Mouse (Mus musculus): ENCODE data around the gene Senp7.

GRCm38 (mm10) chr16:56058151-56058550 is 10.0 kb downstream of the Senp7 start:
- TF ChIP-seq CTCF (IDR thresholded peaks at IDR 0.05), result no peak
- no peak for TF ChIP-seq POLR2A (IDR thresholded peaks at IDR 0.05; ENCODE audit: insufficient read depth, low read depth, low read length)
- no peak for TF ChIP-seq EP300 (IDR thresholded peaks at IDR 0.05; ENCODE audit: insufficient read depth, low read depth, low read length)
